Mouse (Mus musculus) MEL (cell line): ENCODE data around the gene Lpar5.

Experiments used
- CTCF ChIP-seq, 3 experiments: IDR thresholded peaks in 2 of 3; conservative IDR thresholded peaks in 1 of 3; 2 replicates each; pipeline ENCODE4 v1.5.1; 2011 to 2012; ENCODE audit warnings: low read length in 3 of 3, low read depth in 2 of 3, mild to moderate bottlenecking in 2 of 3, improper control_type of control experiment in 1 of 3, inconsistent platforms in 1 of 3, mixed read lengths in 1 of 3, moderate library complexity in 1 of 3; ENCODE audit not compliant: control insufficient read depth in 1 of 3, insufficient read depth in 1 of 3, poor library complexity in 1 of 3, severe bottlenecking in 1 of 3
- EP300 ChIP-seq, 2 experiments: IDR thresholded peaks; 2 replicates each; pipeline ENCODE4 v1.6.1; 2011; ENCODE audit warnings: improper control_type of control experiment in 2 of 2, low read length in 2 of 2, low read depth in 1 of 2, mild to moderate bottlenecking in 1 of 2
- HCFC1 ChIP-seq: IDR thresholded peaks from 2 replicates; pipeline ENCODE4 v1.6.1; 2012; ENCODE audit warnings: low read depth, mild to moderate bottlenecking, inconsistent platforms, low read length, improper control_type of control experiment, moderate library complexity
- KAT2A ChIP-seq: conservative IDR thresholded peaks from 2 replicates; pipeline ENCODE4 v1.6.1; 2012; ENCODE audit warnings: low read depth, low read length, improper control_type of control experiment, inconsistent platforms
- MAX ChIP-seq: IDR thresholded peaks from 2 replicates; pipeline ENCODE4 v1.6.1; 2011; ENCODE audit warnings: low read length, improper control_type of control experiment
- MAZ ChIP-seq: IDR thresholded peaks from 2 replicates; pipeline ENCODE4 v1.6.1; 2012; ENCODE audit warnings: low read depth, mild to moderate bottlenecking, inconsistent platforms, low read length, improper control_type of control experiment
- MYB ChIP-seq: IDR thresholded peaks from 2 replicates; pipeline ENCODE4 v1.6.1; 2011; ENCODE audit warnings: mild to moderate bottlenecking, low read depth, low read length, improper control_type of control experiment
- NELFE ChIP-seq: IDR thresholded peaks from 2 replicates; pipeline ENCODE4 v1.6.1; 2011; ENCODE audit warnings: low read depth, low read length, improper control_type of control experiment
- POLR2A ChIP-seq, 2 experiments: IDR thresholded peaks; 2 replicates each; pipeline ENCODE4 v1.6.1; 2011 to 2012; ENCODE audit warnings: low read length in 2 of 2, mild to moderate bottlenecking in 2 of 2, control low read depth in 1 of 2, improper control_type of control experiment in 1 of 2, low read depth in 1 of 2, moderate library complexity in 1 of 2; ENCODE audit not compliant: control insufficient read depth in 1 of 2, insufficient read depth in 1 of 2, poor library complexity in 1 of 2
- TCF12 ChIP-seq: IDR thresholded peaks from 2 replicates; pipeline ENCODE4 v1.6.1; 2014; ENCODE audit warnings: low read depth, mild to moderate bottlenecking, inconsistent platforms, low read length, improper control_type of control experiment, moderate library complexity
- ZMIZ1 ChIP-seq: IDR thresholded peaks from 2 replicates; pipeline ENCODE4 v1.6.1; 2012; ENCODE audit warnings: low read depth, mild to moderate bottlenecking, inconsistent platforms, low read length, improper control_type of control experiment, moderate library complexity

DNA sequence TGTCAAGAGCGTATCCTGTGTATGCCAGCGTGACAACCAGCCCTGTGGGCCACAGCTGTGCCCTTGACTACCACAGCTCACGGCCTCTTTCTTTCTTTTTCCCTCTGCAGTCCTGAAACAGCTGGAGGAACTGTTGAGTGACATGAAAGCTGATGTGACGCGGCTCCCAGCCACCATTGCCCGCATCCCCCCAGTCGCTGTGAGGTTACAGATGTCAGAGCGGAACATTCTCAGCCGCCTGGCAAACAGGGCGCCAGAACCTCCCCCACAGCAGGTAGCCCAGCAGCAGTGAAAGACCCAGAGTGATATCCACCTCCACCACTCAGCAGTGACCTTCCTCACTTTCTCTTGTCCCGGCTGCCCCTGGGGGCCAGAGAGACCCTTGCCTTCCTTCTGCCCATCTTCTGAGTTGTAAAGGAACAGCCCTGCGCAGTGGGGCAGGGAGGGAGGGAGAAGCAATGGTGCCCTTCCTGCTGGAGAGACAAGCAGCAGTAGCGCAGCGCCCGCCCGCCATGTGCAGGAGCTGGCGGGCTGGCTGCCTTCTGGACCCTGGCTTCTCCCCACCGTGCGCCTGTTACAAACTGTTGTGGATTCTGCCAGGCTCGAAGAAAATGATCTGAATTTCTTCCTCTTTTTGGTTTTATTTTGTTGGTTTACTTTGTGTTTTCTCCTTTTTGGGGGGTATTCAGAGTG is 62.1 kb downstream of the Lpar5 start:
- no peak for TF ChIP-seq MAZ
- no peak for TF ChIP-seq CTCF (IDR thresholded peaks at IDR 0.05 in 2 of 3, conservative IDR thresholded peaks at IDR 0.05 in 1 of 3; ENCODE audit: control insufficient read depth in 1 of 3, insufficient read depth in 1 of 3, low read depth in 2 of 3, low read length in 3 of 3, poor library complexity in 1 of 3, severe bottlenecking in 1 of 3)
- no peak for TF ChIP-seq MAX
- TF ChIP-seq KAT2A: no peak
- no peak for TF ChIP-seq EP300 (IDR thresholded peaks at IDR 0.05; ENCODE audit: low read depth in 1 of 2, low read length in 2 of 2)
- TF ChIP-seq MYB: no peak
- TF ChIP-seq POLR2A (IDR thresholded peaks at IDR 0.05; ENCODE audit: control insufficient read depth in 1 of 2, insufficient read depth in 1 of 2, low read depth in 1 of 2, low read length in 2 of 2, poor library complexity in 1 of 2): no peak
- TF ChIP-seq TCF12: no peak
- TF ChIP-seq ZMIZ1: no peak
- TF ChIP-seq NELFE: no peak
- TF ChIP-seq HCFC1: no peak
